Mouse (Mus musculus): Measurements from ENCODE around the gene S100a13. TPM values are rescaled to one million over a fixed set of nuclear protein-coding genes. Genes with fewer than 3 reads are reported as not detected.

The S100a13 gene
- total RNA-seq, 2 experiments from 2014 or later: 28.4 to 30.9 TPM

- no peak for DNase-seq (ENCODE audit: low spot score in 2 of 2)
These were observed 36.2 kb downstream of the S100a13 start for GRCm38 (mm10) chr3:90550421-90550790.

DNA sequence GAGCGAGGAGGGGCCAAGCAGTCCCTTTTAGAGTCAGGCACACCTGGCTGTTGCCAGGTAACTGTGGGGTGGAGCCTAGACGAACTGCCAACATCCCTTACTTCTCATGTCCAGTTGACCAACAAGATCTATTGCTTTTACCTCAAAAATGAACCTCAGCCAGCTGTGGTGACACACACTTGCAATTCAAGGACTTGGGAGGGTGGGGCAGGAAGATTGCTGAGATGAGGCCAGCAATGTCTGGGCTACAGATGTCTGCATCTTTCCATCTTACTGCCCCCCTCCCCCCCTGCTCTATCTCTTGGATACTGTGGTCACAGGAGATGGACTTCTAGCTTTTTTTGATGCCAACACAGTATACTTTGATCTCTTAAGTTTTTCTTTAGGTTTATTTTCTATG lies 38.0 kb downstream of the S100a13 start:
- no peak for DNase-seq (ENCODE audit: low spot score in 2 of 2)

DNA sequence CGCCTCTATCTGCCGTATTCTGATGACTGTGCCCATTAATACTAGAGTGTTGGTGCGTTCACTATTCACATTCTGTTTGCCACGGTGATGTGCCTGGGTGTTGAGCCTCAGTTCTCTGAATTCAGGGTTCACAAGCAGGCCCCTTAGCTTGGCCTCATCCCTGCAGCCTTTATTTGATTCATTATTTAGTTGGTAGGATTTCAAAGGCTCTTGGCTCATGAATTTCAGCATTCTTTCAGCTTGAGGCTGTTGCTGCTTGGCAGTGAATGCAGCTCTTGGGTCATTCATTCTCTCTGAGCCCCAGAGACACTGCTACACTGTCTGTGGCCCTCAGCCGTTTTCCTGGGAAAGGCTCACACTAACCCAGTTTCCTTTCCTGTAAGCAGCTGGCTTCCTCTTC lies 41.7 kb downstream of the S100a13 start:
- DNase-seq (ENCODE audit: low spot score in 2 of 2): peak; percentile 50 to 52

DNA sequence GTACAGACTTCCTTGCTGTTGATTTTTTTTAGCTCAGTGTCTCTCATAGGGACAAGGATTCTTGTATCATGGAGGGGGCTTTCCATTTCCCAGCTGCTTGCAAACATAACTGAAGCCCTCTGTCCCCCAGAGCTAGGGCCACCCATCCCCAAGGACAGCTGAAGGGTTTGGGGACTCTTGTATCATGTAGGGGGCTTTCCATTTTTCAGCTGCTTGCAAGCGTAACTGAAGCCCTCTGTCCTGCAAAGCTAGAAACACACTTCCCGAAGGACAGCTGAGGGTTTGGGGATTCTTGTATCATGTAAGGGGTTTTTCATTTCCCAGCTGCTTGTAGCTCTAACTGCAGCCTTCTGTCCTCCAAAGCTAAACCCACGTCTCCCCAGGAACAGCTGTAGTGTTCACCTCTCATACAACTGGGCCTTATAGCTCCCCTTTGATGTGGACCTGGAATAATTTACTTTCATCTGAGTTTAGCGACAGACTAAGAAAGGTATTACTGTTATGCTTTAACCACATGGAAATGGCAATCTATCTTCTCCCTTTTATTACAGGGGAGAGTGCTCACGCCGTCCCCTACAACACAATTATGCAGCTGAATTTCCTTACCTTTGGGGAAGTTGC lies 45.9 kb downstream of the S100a13 start, which contains the start of gene S100a3:
S100a3 (plus strand) TSS at position 571 of the 621 bp plus-strand sequence.
- no peak for DNase-seq (ENCODE audit: low spot score in 2 of 2)

Other genes starting within 250 kb of the S100a13 start
- gene Dennd4b, start 249.2 kb upstream of the S100a13 start, total RNA-seq (2021): 10 to 100 TPM; 23.1 to 28.8 TPM
- 10 to 100 TPM; 79.6 to 94.1 TPM for gene Gatad2b, start 221.3 kb upstream of the S100a13 start, total RNA-seq (2021)
- 10 to 100 TPM; 18.6 to 21.5 TPM for gene Slc27a3, start 124.5 kb upstream of the S100a13 start, total RNA-seq (2021)
- gene Ints3, start 80.8 kb upstream of the S100a13 start, total RNA-seq (2021): 10 to 100 TPM; 59.6 to 61.2 TPM
- 1 to 10 TPM; 5.2 to 6.6 TPM for gene Npr1, start 48.6 kb upstream of the S100a13 start, total RNA-seq (2021)
- 100 to 1,000 TPM; 107 to 109 TPM for gene Ilf2, start 38.3 kb upstream of the S100a13 start, total RNA-seq (2021)
- gene Snapin, start 23.4 kb upstream of the S100a13 start, total RNA-seq (2021): 10 to 100 TPM; 43.8 to 46.3 TPM
- 100 to 1,000 TPM; 173 to 189 TPM for gene Chtop, start 4.9 kb upstream of the S100a13 start, total RNA-seq (2021)
- 10 to 100 TPM; 71.0 to 73.5 TPM for gene S100a1, start within 50 bp of the S100a13 start, total RNA-seq (2021)
- gene S100a14, start 12.4 kb downstream of the S100a13 start, total RNA-seq (2021): under 1 TPM; 0.38 to 0.55 TPM
- gene S100a16, start 22.8 kb downstream of the S100a13 start, total RNA-seq (2021): 100 to 1,000 TPM in 1 of 2 experiments, 10 to 100 TPM in 1; 90.0 to 104 TPM
- gene S100a3, start 46.1 kb downstream of the S100a13 start, total RNA-seq (2021): 1 to 10 TPM; 2.2 to 2.9 TPM
- not detected for gene S100a2, start 75.8 kb downstream of the S100a13 start, total RNA-seq (2021)
- gene Gm42674, start 87.5 kb downstream of the S100a13 start, total RNA-seq (2021): not detected
- gene S100a4, start 89.3 kb downstream of the S100a13 start, total RNA-seq (2021): 10 to 100 TPM; 12.7 to 14.4 TPM
- gene S100a5, start 94.1 kb downstream of the S100a13 start, total RNA-seq (2021): not detected
- gene S100a6, start 98.4 kb downstream of the S100a13 start, total RNA-seq (2021): 10 to 100 TPM; 30.9 to 35.7 TPM
- under 1 TPM in 1 of 2 experiments, not detected in 1; 0.27 TPM for gene S100a7a, start 139.6 kb downstream of the S100a13 start, total RNA-seq (2021)
- 1 to 10 TPM in 1 of 2 experiments, not detected in 1; 10.0 TPM for gene S100a8, start 154.5 kb downstream of the S100a13 start, total RNA-seq (2021)
- 10 to 100 TPM in 1 of 2 experiments, not detected in 1; 15.3 TPM for gene S100a9, start 181.3 kb downstream of the S100a13 start, total RNA-seq (2021)
- not detected for gene Pglyrp4, start 212.5 kb downstream of the S100a13 start, total RNA-seq (2021)

All from layer of hippocampus, postnatal 10 days (tissue).